Mouse (Mus musculus) spleen, embryonic (tissue): ENCODE measurements around the gene Plce1.
"Not testable (repeated sequence)": the region's sequence is repeated elsewhere in the genome, so short reads cannot be mapped to it uniquely, and the experiment has no call there.

ENCODE experiments used
- CTCF ChIA-PET: fragments of 350-600 bp; sonication (Branson Sonifier 250); formaldehyde crosslinking; loops from one replicate; lab custom pipeline; 2022; lab: Charles Lee

Gene Plce1

GRCm38 (mm10) chr19:38488103-38488912 is 7.4 kb downstream of the Plce1 start:
- CTCF ChIA-PET = no interaction called here

GRCm38 (mm10) chr19:38498233-38498632 is 17.3 kb downstream of the Plce1 start:
- CTCF ChIA-PET = no interaction called here

- CTCF ChIA-PET = no interaction called here
Measured at GRCm38 (mm10) chr19:38504597-38504996, 23.7 kb downstream of the Plce1 start.

- CTCF ChIA-PET = no interaction called here
Measured at GRCm38 (mm10) chr19:38506131-38506530, 25.2 kb downstream of the Plce1 start.

- CTCF ChIA-PET = no interaction called here
Measured at GRCm38 (mm10) chr19:38507251-38507965, 26.5 kb downstream of the Plce1 start.

- CTCF ChIA-PET = no interaction called here
Measured at GRCm38 (mm10) chr19:38507966-38508625, 27.2 kb downstream of the Plce1 start.

GRCm38 (mm10) chr19:38514417-38515184 is 33.7 kb downstream of the Plce1 start:
- CTCF ChIA-PET = no interaction called here

- CTCF ChIA-PET = no interaction called here
Measured at GRCm38 (mm10) chr19:38526855-38527254, 45.9 kb downstream of the Plce1 start.

- CTCF ChIA-PET = no interaction called here
Measured at GRCm38 (mm10) chr19:38527475-38527874, 46.6 kb downstream of the Plce1 start.

GRCm38 (mm10) chr19:38533230-38533629 is 52.3 kb downstream of the Plce1 start:
- CTCF ChIA-PET = no interaction called here

GRCm38 (mm10) chr19:38539338-38539737 is 58.4 kb downstream of the Plce1 start:
- CTCF ChIA-PET = no interaction called here

- CTCF ChIA-PET = no interaction called here
Measured at GRCm38 (mm10) chr19:38540549-38540948, 59.6 kb downstream of the Plce1 start.

GRCm38 (mm10) chr19:38549487-38550058 is 68.7 kb downstream of the Plce1 start:
- CTCF ChIA-PET = no interaction called here

- CTCF ChIA-PET = no interaction called here
Measured at GRCm38 (mm10) chr19:38553551-38553950, 72.6 kb downstream of the Plce1 start.

- CTCF ChIA-PET = no interaction called here
Measured at GRCm38 (mm10) chr19:38555399-38555798, 74.5 kb downstream of the Plce1 start.

- CTCF ChIA-PET = no interaction called here
Measured at GRCm38 (mm10) chr19:38558816-38559215, 77.9 kb downstream of the Plce1 start.

- CTCF ChIA-PET = not testable (repeated sequence)
Measured at GRCm38 (mm10) chr19:38561887-38562286, 81.0 kb downstream of the Plce1 start.

GRCm38 (mm10) chr19:38566156-38566555 is 85.2 kb downstream of the Plce1 start:
- CTCF ChIA-PET = no interaction called here

GRCm38 (mm10) chr19:38566752-38567151 is 85.8 kb downstream of the Plce1 start:
- CTCF ChIA-PET = no interaction called here

GRCm38 (mm10) chr19:38567331-38567730 is 86.4 kb downstream of the Plce1 start:
- CTCF ChIA-PET = no interaction called here

GRCm38 (mm10) chr19:38578554-38579146 is 97.7 kb downstream of the Plce1 start:
- CTCF ChIA-PET = no interaction called here
